Mouse (Mus musculus): ENCODE data around the gene Reep3.
"Not testable (repeated sequence)": the region's sequence is repeated elsewhere in the genome, so short reads cannot be mapped to it uniquely, and the experiment has no call there.

Reep3 gene

GRCm38 (mm10) chr10:67018875-67019274, 77.9 kb downstream of the Reep3 start:
- DNase-seq (ENCODE audit: low read depth in 1 of 2, low spot score in 2 of 2) = no peak

- DNase-seq (ENCODE audit: low read depth in 1 of 2, low spot score in 2 of 2) = no peak
Measured at GRCm38 (mm10) chr10:67017891-67018290, 78.9 kb downstream of the Reep3 start.

GRCm38 (mm10) chr10:67017315-67017714, 79.4 kb downstream of the Reep3 start:
- DNase-seq (ENCODE audit: low read depth in 1 of 2, low spot score in 2 of 2) = no peak

GRCm38 (mm10) chr10:67016615-67017278, 80.0 kb downstream of the Reep3 start:
- DNase-seq (ENCODE audit: low read depth in 1 of 2, low spot score in 2 of 2) = no peak

- DNase-seq (ENCODE audit: low read depth in 1 of 2, low spot score in 2 of 2) = no peak
Measured at GRCm38 (mm10) chr10:67014746-67015145, 82.0 kb downstream of the Reep3 start.

- no peak for DNase-seq (ENCODE audit: low read depth in 1 of 2, low spot score in 2 of 2)
Measured at GRCm38 (mm10) chr10:67010521-67010920, 86.2 kb downstream of the Reep3 start.

- DNase-seq (ENCODE audit: low read depth in 1 of 2, low spot score in 2 of 2) = peak in 1 of 2 experiments; percentile 6
Measured at GRCm38 (mm10) chr10:67004527-67005042, 92.2 kb downstream of the Reep3 start.

- DNase-seq (ENCODE audit: low read depth in 1 of 2, low spot score in 2 of 2) = peak; percentile 40 to 41
Measured at GRCm38 (mm10) chr10:67003743-67004526, 92.8 kb downstream of the Reep3 start.

GRCm38 (mm10) chr10:67003009-67003742, 93.6 kb downstream of the Reep3 start:
- DNase-seq (ENCODE audit: low read depth in 1 of 2, low spot score in 2 of 2) = no peak

- DNase-seq (ENCODE audit: low read depth in 1 of 2, low spot score in 2 of 2) = peak; percentile 11 to 13
Measured at GRCm38 (mm10) chr10:67002207-67003008, 94.3 kb downstream of the Reep3 start.

- DNase-seq (ENCODE audit: low read depth in 1 of 2, low spot score in 2 of 2) = not testable (repeated sequence)
Measured at GRCm38 (mm10) chr10:67000958-67001615, 95.7 kb downstream of the Reep3 start.

GRCm38 (mm10) chr10:67000136-67000535, 96.6 kb downstream of the Reep3 start:
- no peak for DNase-seq (ENCODE audit: low read depth in 1 of 2, low spot score in 2 of 2)

- peak; percentile 33 to 37 for DNase-seq (ENCODE audit: low read depth in 1 of 2, low spot score in 2 of 2)
Measured at GRCm38 (mm10) chr10:66998770-66999169, 98.0 kb downstream of the Reep3 start.

- no peak for DNase-seq (ENCODE audit: low read depth in 1 of 2, low spot score in 2 of 2)
Measured at GRCm38 (mm10) chr10:66995181-66995580, 101.6 kb downstream of the Reep3 start.

GRCm38 (mm10) chr10:66994469-66994868, 102.3 kb downstream of the Reep3 start:
- no peak for DNase-seq (ENCODE audit: low read depth in 1 of 2, low spot score in 2 of 2)

- no peak for DNase-seq (ENCODE audit: low read depth in 1 of 2, low spot score in 2 of 2)
Measured at GRCm38 (mm10) chr10:66992591-66992990, 104.2 kb downstream of the Reep3 start.

- no peak for DNase-seq (ENCODE audit: low read depth in 1 of 2, low spot score in 2 of 2)
Measured at GRCm38 (mm10) chr10:66990506-66990905, 106.2 kb downstream of the Reep3 start.

GRCm38 (mm10) chr10:66983043-66983442, 113.7 kb downstream of the Reep3 start:
- DNase-seq (ENCODE audit: low read depth in 1 of 2, low spot score in 2 of 2) = peak in 1 of 2 experiments; percentile 31

- DNase-seq (ENCODE audit: low read depth in 1 of 2, low spot score in 2 of 2) = no peak
Measured at GRCm38 (mm10) chr10:66978215-66978614, 118.5 kb downstream of the Reep3 start.

GRCm38 (mm10) chr10:66977093-66977492, 119.7 kb downstream of the Reep3 start:
- no peak for DNase-seq (ENCODE audit: low read depth in 1 of 2, low spot score in 2 of 2)
